Mouse (Mus musculus) cerebellum, postnatal 25 days (tissue): ENCODE results near the gene Arhgap44.
A peak's percentile ranks its signal among the peaks of the same experiment; 100 is the strongest.

Experiments
- DNase-seq, 2 experiments: peaks; one replicate each; pipeline ENCODE4 v3.0.0; 2021; ENCODE audit warnings: mixed read lengths in 2 of 2

The Arhgap44 gene

GRCm38 (mm10) chr11:65135251-65135739, 27.5 kb downstream of the Arhgap44 start:
- DNase-seq: peak; percentile 73 to 74

DNA sequence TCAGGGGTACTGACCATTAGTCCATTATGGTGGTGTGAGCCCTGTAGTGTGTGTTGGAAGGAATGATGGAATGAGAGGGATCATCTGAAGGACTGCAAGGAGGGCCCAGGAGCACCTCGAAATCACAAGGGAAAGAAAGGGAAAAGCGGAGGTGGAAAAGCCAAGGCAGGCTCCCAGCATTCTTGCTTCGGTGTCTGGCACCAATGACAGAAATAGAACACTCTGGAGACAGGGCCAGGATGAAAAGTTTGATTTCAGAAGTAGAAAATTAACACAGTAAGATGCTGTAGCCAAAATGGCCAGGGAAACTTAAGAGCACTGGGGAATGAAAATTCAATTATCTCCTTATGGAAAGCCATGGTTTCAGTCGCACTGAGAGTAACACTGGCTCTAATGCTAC, 29.1 kb downstream of the Arhgap44 start:
- DNase-seq: no peak

DNA sequence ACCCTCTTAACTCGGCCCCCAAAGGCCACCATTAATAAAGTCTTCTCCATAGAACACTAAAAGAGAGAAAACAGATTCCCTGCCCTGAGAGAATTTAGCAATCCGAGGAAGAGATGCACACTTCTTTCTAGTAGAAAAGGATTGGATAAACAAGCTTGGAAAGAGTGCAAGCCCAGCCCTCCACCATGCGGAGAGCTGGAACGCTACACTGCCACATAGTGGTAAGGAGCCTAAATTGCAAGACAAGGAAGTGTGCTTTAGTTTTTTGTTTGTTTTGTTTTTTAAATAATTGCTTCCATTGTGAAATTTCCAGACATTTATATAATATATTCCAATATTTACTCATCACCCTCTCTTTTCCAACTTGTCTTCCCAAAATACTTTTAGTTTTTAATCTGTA, 33.7 kb downstream of the Arhgap44 start:
- no peak for DNase-seq

DNA sequence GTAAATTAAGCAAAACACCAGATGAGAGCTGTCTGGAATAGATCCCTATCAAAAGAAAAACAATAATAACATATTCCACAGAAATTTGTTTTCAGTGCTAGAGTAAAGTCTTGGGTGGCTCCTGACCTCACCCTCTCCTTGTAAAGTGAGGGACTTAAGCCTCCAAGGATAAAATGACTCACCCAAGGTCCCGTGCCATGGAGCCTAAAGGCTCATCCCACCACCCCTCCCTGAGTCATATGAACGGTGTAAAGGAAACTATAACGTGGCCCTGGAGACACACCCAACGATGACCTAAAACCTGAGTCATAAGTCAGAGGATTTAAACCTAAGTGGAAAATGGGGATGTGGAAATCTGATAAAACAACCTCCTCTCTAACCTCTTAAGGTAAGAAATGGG, 34.1 kb downstream of the Arhgap44 start:
- DNase-seq: no peak

DNA sequence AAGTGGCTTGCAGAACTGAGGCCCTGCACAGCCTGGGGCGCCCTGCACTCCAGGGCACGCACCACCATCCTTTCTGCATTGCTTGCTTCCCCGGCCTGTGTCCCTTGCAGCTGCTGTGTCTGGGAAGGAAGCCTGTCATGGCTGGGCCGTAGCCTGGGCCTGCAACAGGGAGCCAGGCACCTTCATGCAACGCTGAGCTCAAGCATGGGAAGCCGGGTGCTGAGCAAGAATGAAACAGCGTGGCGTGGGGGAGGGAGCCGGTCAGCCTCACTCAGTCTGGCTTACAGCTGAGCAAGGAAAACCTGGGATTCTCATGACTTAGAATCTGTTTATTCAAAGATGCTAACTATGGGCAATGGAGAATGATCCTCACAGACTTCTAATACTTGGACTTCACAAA, 36.2 kb downstream of the Arhgap44 start:
- DNase-seq: peak; percentile 49 to 67

GRCm38 (mm10) chr11:65124913-65125418, 37.8 kb downstream of the Arhgap44 start:
- peak; percentile 63 to 67 for DNase-seq

- DNase-seq: no peak
Measured at GRCm38 (mm10) chr11:65120276-65120675, 42.5 kb downstream of the Arhgap44 start.

DNA sequence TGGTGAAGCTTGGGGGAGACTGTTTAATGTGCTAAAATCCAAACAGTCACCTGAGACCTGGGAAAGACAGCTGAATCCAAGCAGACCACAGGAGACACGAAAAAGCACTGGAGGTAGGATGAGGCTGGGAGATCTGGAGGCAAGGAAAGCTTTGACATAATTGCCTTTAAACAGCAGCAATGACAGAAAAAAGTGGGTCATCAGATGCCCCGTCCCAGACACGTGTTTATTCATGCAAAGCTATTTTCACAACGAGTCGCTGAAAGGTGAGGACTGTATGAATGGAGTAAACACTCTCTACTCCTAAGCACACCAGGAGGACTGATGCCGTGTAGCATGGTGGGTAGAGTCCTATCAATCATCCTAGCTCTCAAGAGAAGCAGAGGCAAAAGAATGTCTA, 47.0 kb downstream of the Arhgap44 start:
- no peak for DNase-seq

DNA sequence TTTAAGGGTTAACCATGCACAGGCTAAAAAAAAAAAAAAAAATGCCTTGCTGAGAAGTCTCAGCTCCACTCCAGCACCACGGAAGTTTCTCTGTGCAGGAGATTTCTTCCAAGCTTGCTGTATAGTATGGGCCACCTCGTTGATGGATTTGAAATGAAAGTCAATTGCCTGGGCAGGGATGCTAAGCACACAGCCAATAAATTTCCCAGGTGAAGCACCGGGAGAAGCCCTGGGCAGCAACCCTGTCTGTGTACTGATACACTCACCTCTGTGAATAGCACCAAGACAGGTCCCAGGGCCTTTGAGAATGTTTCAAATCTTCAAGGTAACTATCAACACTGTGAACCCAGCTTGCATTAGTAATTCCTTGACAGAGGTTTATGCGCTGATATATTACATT, 50.7 kb downstream of the Arhgap44 start:
- DNase-seq: no peak

GRCm38 (mm10) chr11:65111651-65112050, 51.1 kb downstream of the Arhgap44 start:
- DNase-seq: peak; percentile 52 to 55

DNA sequence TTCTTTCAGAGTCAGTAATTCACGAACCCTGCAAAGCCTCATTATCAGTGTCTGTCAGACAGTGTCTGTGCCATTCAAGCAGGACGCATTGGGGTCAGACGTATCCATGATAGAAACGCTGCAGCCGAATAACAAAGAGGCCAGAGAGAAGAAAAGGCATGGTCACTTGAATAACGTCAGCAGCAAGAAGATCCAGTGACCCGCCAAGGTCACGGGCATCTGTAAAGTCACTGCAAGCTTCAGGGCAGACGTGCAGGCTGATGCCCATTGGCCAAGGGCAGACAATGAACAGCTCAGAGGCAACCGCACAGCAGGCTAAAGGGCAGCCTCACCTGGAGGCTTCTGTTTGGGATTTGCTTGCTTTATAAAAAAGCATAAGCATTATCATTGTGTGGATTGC, 52.7 kb downstream of the Arhgap44 start:
- DNase-seq: no peak

GRCm38 (mm10) chr11:65107734-65108171, 55.0 kb downstream of the Arhgap44 start:
- peak; percentile 58 to 74 for DNase-seq

DNA sequence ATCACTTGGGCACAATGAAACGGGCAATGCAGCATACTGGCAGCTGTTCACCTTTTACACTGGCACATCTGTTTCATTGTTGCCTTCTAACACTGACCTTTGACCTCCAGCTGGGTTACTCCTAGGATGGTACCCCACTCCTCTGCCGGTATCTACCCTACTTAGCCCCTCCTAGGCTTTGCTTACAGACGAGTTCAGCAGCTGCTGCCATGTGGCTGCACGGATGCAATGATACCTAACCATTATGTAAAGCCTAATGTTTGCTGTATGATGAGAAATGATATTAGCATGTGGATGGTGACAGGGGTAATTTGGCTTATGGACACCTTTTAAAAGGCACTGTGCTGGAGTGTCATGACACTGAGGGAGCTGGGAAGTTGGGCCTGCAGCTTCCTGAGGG, 55.6 kb downstream of the Arhgap44 start:
- DNase-seq: no peak

DNA sequence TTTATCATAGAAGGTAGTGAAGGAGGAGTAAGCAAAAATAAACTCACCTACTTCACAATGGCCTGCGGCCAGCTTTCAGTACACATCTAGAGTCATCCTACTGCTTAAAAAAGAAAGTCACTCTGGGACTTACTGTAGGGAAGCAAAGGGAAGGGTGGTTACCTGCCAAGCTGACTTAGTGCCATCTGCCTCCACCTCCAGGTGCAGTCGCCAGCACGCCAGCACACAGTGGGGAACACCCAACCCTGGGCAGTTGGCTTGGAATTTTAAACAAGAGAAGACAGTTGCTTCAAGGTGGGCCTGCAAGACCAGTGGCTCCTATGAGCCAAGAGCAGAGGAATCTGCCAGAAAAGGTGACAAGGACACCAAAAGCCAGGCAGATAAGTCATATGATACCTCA, 58.7 kb downstream of the Arhgap44 start:
- peak; percentile 83 to 86 for DNase-seq

DNA sequence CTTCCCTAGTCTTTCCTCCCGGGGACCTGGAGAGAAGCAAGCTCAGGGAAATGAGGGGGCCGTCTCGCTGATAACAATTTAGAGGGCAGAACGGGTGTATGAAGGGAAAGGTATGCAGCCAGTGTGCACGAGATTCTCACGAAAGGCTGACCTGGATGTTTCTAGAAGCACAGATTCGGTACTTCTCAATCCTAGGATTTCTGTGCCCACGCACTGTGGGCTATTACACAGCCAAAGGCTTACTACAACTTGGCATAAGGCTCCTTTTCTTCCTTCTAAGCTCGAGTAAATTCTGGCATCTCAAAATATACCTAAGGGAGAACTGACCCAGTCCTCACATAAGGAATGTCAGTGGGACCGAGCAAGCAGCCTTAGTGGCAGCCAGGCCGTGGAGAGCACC, 61.6 kb downstream of the Arhgap44 start:
- no peak for DNase-seq

DNA sequence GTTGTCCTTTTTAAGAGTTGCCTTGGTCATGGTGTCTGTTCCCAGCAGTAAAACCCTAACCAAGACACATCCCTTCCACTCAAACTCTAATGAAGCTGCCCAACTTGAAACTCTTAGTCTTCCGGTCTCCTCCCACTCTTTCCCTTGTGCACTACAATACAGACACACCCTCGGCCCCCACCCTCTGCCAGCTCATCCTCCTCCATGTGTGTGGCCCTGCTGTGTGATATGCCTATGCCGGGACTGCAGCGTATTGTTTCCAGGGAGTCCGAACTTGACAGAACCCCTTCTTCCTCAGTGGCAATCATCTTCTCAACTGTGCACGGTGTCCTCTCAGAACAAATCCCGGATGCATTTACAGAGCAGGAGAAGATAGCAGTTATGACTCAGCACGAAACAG, 62.7 kb downstream of the Arhgap44 start:
- no peak for DNase-seq

GRCm38 (mm10) chr11:65097526-65098070, 65.2 kb downstream of the Arhgap44 start:
- DNase-seq: no peak

GRCm38 (mm10) chr11:65096866-65097265, 65.9 kb downstream of the Arhgap44 start:
- DNase-seq: no peak

- no peak for DNase-seq
Measured at GRCm38 (mm10) chr11:65092851-65093250, 69.9 kb downstream of the Arhgap44 start.

GRCm38 (mm10) chr11:65090386-65090785, 72.4 kb downstream of the Arhgap44 start:
- DNase-seq: no peak

DNA sequence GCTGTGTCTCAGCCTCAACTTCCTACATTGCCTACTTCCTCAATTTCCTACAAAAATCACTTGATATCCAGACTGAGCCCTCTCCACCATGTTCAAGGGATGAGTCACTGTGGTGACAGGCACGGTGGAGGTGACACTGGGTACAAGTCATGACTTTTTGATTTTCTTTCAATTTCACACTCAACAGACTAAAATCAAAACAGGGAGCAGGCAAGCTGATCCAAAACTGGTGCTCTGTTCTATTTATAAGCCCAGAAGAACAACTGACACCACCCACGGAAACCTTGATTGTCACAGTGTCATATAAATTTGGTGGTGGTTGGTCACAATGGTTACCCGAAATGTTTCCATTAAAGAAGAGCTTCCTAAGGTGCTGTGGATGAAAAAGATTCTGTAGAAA, 72.8 kb downstream of the Arhgap44 start:
- no peak for DNase-seq

- DNase-seq: peak; percentile 60 to 65
Measured at GRCm38 (mm10) chr11:65089282-65089681, 73.5 kb downstream of the Arhgap44 start.

- peak; percentile 84 to 87 for DNase-seq
Measured at GRCm38 (mm10) chr11:65088451-65089222, 74.1 kb downstream of the Arhgap44 start.

- peak in 1 of 2 experiments; percentile 60 for DNase-seq
Measured at GRCm38 (mm10) chr11:65080761-65081160, 82.0 kb downstream of the Arhgap44 start.
